Mouse (Mus musculus) neural tube, embryonic 14.5 days (tissue): ENCODE measurements around the gene Trim29. TPM values are rescaled to one million over a fixed set of nuclear protein-coding genes. Genes with fewer than 3 reads are reported as not detected.

Experiments
- polyA plus RNA-seq: library from polyadenylated mRNA; unstranded; fragments of >200 nt; fragmentation: Nextera tagmentation; extraction: Ambion mirVana; gene quantifications from 2 replicates; pipeline ENCODE4 v1.2.1, GENCODE M21; 2014

Trim29 gene
- polyA plus RNA-seq, 1 experiment from 2014 or later, result not detected

Other genes with a start within 250 kb of the Trim29 start
- gene Arhgef12, start 203.6 kb upstream of the Trim29 start, polyA plus RNA-seq, result 32.4 and 51.4 TPM in 2 replicates
- gene Tmem136, start 194.3 kb upstream of the Trim29 start, polyA plus RNA-seq, result 11.8 and 14.6 TPM in 2 replicates
- gene Pou2f3, start 100.5 kb upstream of the Trim29 start, polyA plus RNA-seq, result not detected in 2 replicates
- gene Oaf, start 70.9 kb upstream of the Trim29 start, polyA plus RNA-seq, result 2.3 and 9.3 TPM in 2 replicates